Mouse (Mus musculus) B cell, adult 2 months (primary cell): ENCODE results near the gene Cyp2w1.

ENCODE experiments used
- DNase-seq, 2 experiments: peaks; one replicate each; pipeline ENCODE4 v3.0.0; 2022

The Cyp2w1 gene

DNA sequence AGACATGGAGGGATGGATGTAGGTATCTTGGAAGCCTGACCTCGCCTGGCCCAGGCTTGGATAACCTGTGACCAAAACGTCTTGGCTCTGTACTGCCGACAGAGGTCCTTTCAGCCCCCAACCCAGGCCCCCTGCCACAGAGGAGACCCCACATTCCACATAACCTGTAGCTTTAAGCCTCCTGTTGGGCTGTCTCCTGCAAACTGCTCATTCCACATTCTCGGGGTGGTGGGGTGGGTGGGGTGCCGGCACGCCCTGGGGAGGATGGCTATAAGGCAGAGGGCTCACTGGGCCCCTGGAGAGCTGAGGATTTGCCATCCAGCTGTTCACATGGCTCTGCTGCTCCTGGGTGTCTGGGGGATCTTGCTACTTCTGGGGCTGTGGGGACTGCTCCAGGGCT lies at the start of gene Cyp2w1:
Gene Cyp2w1 (plus strand): TSS at position 301 of the 400 bp plus-strand sequence.
- DNase-seq = no peak

DNA sequence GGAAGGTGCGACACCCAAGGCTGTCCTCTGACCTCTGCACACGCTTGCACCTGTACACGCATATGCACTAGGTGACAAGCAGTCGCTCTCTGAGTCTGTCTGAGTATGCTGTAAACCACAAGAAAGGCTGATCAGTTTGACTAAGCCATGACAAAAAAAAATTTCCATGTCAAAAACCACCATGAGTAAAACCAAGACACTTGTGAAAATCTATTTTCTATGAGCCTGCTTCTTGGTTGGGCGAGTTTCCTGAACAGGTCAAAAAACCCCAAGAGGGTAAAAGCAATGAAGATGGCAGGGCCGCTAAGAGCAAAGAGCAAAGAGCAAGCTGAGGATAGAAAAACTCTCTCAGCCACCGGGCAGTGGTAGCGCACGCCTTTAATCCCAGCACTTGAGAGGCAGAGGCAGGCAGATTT lies 48.8 kb upstream of the Cyp2w1 start:
- DNase-seq = no peak

DNA sequence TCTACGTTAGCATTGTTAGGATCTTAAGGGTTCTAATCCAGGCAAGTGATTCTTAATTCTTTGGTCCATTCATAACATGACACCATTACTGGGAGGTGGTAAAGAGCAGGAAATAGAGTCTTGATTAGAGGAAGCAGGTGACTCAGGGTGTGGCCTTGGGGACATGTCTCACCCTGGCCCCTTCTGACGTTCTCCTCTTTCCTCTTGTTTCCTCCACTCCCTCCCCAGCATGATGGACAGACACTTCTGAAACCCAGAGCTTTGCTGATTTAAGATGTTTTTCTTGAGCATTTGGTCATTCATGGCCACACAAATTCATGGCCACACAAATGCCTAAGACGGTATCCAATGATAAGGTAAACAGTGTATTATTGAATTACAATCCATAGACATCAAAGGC lies 42.5 kb upstream of the Cyp2w1 start:
- peak; percentile 34 to 45 for DNase-seq

DNA sequence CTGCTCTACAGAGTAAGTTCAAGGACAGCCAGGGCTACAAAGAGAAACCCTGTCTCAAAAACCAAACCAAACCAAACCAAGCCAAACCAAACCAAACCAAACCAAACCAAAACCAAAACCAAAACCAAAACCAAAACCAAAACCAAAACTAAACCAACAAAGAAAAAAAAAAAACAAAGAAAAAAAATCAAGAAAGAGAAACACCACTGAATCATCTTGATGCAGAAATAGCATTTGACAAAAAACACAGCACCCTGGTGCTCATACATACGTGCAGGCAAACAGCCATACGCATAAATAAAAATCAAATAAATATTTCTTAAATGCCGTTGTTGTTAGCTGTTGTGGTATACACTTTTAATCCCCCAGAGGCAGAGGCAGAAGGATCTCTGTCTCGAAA lies 41.9 kb upstream of the Cyp2w1 start:
- no peak for DNase-seq

DNA sequence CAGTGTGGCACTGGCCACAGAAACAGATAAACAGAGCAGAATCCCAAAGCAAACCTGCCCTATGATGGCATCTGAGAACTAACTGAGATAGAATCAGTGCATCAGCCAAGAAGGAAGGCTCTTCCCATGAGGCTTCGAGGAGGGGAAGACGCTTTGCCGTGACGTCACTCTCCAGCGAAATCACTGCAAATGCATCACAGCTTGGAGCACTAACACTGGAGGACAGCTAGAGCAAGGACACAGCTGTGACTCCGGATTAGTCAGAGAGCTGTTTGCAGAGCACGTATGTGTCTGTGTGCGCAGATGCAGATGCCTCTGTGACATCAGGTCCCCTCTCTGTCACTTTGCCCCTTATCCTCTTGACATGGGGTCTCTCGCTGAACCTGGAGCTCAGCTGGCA lies 40.6 kb upstream of the Cyp2w1 start:
- DNase-seq = no peak

DNA sequence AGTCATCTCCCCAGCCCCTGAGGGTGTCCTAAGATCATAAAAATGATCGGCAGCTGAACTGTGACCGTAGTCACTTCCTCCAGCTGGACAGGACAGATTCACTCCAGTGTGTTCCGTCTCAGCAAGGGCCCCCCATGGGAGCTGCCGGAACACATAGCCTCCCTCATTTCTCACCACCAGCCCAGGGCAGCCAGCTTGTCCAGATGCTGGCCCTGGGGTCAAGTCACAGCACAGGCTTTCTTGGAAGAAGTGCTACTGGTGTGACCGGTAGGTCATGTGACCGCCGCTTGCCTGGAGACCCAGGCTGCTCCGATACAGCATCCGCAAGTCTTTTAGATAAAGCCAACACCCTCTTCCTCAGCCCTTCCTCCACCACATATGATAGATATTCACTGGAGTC lies 38.9 kb upstream of the Cyp2w1 start:
- DNase-seq = no peak

DNA sequence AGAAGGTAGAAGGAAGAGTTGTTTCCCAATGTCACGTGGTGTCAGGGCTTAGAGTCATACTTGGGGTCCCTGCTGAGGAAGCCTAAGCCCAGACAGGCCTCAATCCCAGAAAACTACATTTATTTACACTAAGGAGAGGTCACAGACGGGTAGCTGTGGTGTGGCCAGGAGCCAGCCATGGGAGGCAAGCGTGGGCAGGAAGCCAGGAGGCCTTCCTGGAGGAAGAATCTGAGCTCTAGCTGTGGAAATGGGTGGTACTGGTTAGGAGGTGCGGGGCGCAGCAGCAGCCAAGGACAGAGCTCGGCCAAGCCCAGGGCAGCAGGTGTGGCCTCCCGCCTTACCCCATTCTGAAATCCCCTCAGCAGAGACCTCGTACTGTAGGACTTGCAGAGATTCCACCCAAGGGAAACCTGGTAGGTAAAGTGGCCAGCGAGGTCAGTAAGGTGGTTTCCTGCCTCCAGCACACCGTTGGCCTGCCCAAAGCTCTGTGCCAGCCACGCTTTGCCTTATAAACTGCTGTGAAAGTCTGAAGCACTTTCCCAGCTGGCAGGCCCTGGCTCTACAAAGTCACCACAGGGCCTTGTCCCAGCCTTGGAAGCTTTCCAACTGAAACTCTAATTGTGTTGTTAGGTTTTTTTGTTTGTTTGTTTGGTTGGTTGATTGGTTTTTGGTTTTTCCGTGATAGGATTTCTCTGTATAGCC lies 37.3 kb upstream of the Cyp2w1 start:
- DNase-seq = no peak

DNA sequence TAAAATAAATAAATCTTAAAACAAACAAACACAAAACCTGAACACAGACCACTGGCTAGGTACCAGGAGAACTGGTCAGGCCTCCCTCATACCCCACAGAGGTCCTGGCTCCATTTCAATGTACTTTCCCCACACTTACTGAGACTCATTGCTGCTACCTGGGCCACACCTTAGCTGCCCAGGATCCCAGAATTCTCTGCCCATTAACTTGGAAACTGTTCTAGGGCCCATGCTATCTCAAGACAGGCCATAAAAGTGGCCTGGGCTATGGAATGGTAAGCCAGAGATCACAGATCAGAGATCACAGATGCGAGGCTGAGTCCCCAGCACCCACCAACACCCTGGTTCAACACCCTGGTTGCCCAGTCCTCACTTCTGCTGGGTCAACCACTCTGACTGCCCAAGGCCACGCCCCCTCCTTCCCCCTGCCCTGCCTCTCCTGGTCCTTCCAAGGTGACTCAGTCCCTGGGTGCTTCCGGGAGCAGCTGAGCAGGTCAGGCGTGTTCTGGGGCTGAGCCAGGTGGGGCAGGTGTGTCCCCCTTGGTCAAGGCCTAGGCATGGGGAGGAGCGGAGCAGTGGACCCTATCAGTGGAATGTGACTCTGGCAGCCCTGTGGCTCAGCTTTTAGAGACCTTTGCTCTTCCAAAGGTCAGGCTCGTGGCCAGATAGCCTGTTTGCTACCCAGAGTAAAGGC lies 35.3 kb upstream of the Cyp2w1 start:
- no peak for DNase-seq

DNA sequence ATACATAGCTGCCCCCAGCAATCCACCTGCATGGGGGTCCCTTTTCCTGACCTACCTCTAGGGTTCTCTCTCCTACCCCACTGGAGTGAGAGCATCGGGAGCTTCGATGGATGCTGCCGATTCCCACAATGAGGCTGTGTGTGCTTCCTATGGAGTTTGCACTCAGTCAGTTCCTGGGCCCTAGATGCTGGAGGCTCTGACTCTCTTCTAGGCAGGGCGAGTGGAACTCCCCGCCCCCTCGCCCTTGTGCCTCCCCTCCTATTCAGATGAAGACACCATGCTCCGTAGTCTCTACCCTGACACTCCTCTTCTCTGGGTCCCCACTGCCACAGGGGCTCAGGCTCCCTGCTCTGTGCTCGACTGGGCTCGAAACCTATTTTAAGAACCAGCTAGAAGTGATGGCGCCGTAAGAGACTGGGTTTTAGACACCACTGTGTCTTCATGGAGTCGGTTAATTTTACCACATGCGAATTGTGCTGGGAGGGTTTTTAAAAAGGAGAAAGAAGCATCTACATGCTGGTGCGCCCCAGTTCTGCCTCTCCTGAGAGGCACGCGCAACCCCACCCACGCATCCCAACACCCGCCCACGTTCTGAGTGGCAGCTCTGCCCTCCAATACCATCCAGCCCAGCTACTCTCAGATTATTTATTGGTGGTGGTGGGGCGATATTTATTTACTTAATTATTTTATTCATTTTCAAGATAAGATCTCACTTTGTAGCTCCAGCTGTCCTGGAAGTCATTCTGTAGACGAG lies 34.5 kb upstream of the Cyp2w1 start:
- no peak for DNase-seq

DNA sequence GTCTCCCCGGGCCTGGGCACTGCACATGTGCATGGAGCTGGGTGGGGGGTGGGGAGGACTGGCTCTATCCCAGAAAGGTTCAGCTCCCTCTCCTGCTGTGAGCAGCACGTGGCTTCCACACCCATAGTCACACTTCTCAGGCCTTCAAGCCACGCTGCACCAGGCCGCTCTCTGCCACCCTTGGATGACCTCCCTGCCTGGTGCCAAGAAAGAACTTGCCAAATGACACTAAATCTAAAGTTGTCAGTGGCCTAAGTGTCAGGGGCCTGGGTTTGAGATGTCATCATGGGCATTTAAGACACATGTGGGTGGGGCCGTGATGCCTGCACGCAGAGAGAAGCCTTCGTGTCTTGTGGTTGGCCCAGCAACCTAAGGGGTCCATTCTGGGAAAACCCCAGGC lies 32.0 kb upstream of the Cyp2w1 start:
- no peak for DNase-seq

DNA sequence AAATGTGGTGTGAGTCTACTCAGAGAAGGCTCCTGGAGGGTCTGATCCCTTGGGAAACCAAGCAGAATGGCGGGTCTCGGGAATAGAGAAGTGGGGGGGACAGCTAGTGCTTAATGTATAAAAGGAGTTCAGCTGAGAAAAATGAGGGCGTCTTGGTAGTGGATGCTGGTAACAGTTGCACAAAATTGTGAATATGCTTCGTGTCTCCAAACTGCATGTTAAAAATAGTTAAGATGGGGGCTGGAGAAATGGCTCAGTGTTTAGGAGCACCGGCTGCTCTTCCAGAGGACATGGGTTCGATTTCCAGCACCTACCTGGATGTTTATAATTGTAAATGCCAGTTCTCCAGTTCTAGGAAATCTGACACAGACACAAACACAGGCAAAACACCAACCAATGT lies 31.1 kb upstream of the Cyp2w1 start:
- no peak for DNase-seq

DNA sequence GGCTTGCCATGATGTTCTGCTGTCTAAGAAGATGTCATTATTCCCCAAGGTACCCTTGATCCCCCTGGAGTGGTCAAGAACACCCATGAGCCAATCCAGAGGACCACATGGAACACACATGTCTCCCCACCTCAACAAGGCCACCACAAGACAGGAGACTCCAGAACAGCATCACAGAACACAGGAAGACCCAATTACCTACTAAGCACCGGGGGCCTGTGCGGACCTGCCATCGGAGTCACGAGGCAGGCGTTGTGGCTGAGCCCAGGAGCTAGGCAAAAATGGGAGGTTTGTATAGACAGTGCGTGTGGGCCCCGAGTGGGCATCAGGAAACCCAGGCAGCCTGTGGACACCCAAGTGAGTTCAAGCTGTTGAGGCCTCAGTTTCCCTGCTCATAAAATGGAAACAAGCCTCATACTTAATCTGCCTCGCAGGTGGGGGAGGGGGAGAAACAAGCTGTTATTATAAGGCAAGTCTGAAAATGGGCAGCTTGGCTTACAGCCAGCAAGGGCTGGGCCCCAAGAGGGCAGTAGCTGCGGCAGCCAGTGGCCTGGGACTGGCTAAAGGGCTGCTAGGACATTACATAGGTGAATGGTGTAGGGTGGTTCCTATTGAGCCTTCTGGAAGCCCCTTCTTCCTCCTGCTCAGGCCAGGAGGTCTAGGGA lies 29.0 kb upstream of the Cyp2w1 start:
- no peak for DNase-seq

DNA sequence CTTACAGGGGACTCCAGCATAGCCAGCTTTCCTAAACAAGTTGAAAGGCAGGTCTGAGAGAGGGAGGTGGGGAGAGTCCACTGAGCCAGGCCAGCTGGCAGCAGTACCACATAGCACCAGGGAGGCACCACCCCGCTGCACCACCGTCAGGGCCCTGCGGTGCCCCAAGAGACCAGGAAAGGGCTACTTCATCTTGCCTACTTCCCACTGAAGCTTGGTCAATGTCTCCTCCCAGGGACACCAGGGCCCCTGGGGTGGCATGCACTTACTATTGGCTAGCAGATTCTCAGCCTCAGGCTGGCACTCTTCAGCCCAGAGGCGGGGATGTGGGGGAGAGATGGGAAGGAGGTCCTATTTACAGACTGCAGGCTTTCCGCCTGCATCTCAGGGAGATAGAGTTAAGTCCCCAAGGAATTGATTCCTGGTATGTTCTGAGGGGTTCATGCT lies 28.3 kb upstream of the Cyp2w1 start:
- DNase-seq = peak; percentile 21 to 25

DNA sequence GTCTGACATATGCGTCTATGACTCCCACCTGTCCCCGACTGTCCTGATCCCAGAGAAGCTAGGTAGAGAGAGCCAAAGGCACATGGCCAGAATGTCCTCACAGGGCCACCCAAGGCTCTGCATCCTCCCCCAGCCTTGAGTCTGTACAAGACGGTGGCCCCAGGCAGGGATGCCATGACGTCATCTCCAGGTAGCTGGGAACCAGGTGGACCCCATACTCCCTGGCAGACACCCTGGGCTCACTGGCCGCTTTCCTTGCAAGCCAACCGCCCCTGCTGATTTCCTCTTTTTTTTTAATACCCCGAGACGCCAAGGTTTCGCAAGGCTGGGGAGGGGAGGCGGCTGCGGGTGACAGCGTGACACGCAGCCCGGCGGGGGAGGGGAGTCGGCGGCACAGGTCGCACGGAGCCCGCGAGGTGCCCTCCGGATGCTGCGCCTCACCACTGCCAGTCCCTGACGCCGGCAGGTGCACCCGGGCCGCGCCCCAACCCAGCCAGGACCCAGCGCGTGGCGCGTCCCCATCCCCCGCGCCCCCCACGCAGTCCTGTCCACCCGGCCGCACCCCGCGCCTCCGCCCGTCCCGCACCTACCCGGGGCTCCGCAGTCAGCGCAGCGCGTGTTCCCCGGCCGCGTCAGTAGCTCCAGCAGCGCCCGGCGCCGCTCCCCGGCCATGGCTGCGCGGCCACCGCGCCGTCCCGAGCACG lies 27.6 kb upstream of the Cyp2w1 start:
- DNase-seq = peak; percentile 72 to 74

DNA sequence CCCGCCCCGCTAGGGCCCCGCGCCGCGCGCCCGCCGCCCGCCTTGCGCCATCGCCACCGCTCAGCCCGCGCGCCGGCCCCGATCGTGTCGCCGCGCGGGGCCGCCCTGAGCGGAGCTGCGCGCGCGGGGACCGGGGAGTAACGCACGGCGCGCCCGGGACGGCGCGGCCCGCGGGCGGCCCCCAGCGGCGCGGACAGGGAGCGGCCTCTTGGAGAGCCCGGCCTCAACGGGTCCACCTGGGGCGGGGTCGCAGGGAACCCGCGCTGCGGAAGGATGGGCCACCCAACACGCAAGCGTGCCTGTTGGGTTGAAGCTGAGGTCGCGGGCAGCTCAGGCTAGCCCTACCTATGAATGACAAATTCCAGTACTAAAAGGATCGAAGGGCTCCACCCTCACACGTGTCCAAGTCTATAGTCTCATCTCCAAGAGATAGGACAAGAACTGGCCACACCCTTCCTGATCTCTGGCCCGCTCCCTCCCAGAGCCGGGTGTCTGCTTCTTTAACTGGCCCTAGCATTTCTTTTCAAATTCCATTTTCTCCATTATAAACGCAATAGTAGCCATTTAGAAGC lies 26.9 kb upstream of the Cyp2w1 start, which contains the start of gene Adap1:
Gene Adap1 (minus strand): TSS at position 228 of the 572 bp plus-strand sequence.
- DNase-seq = peak; percentile 77 to 82

DNA sequence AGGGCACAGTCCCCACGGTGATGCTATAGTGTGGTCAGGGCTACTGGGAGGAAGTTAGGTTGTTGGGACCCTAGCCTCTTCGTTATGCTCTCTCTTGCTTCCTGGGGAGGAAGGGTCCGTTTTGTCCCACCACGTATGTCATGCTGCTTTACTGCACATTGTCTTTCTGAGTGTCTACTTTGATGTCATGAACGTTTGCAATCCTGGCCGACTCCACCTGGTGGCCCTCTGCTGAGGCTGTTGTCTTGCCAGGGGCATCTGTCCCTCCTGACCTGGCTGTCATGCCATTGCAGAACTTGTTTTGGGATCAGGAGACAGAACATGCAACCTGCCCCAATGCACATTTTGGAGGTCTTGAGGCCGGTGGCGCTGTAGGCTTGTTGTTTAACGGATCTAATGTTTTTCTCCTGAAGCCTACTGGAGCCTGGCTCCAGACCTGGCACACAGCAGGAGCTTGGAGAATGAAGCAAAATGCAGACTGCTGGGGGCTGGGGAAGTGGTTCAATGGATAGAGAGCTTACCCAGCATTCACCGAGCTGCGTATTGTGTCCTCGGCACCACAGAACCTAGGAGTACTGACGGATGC lies 26.2 kb upstream of the Cyp2w1 start:
- peak; percentile 16 to 32 for DNase-seq

DNA sequence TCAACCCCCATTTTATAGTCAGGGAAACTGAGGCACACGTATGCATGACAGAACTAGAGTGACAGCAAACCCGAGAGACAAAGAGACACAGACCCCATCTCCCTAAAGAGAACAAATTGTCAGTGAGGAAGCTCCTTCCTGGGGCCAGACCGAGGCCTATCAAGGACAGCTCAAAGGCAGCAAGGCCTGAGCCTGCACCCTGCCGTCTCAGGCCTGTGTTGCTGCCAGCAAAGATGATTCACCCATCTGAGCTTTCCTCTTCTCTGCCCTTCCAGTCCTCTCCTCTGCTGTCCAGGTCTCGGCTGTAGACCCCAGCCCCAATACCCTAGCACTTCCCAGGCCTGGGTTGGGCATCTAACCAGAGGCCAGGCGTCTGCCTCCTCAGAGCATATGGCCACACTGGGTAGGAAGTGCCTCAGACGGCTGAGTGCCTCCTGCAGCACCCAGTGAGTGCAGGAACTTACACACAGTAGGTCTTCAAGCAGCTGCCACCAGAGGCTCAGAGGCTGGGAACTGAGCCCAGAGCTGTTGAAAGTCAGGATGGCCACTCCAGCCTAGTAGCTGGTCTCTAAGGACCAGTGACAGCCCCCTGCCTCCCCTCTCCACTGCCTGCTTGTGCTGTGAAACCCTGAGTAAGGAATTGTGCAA lies 25.3 kb upstream of the Cyp2w1 start:
- DNase-seq = no peak

DNA sequence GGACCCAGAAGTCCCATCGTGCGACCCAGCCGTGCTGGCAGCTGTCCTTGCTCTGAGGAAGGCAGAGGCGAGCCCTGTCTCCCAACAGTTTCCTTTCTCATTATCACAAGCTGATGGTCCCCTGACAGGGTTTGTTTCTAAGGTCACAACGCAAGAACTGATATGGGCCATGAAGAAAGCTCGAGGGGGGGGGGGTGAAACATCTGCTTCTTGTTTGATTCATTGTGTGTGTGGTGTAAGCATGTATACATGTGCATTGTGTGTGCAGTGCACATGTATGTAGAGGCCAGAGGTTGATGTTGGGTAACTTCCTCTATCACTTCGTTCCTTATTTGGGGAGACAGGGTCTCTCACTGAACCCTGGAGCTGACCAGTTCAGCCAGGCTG lies 24.8 kb upstream of the Cyp2w1 start:
- DNase-seq = no peak

DNA sequence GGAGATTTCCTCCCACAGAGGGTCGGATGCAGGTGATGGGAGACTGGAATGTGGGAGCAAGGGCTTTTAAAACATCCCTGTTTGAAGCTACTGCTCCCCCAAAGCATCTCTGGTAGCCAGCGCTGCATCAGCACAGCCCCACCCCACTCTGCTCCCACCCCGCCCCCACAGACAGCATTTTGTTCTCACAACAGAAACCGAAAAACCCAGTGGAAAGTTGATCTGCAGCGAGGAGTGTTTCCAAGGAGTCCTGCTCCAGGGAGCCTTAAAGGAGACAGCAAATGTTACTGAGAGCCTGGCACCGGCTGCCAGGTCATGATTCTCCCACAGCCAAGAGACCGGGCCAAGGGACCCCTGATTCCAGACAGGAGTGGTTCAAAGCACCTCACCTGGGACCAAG lies 21.7 kb upstream of the Cyp2w1 start:
- no peak for DNase-seq

DNA sequence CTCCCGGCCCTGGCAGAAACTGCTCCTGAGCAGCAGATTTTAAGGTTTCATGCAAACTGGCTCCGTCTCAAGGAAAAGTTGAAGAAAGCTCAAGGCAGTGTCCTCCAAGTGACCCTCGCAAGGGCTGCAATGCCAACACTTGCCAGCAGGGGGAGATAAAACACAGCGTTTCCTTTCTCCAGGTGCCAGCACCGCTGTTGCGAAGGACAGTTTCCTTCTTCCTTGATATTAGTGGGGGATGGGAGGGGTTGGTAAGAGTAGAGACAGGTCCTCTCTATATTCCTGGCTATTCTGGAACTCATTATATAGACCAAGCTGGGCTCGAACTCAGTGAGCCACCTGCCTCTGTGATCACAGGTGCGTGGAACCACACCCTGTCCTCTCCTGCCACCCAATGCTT lies 20.7 kb upstream of the Cyp2w1 start:
- peak; percentile 85 for DNase-seq

DNA sequence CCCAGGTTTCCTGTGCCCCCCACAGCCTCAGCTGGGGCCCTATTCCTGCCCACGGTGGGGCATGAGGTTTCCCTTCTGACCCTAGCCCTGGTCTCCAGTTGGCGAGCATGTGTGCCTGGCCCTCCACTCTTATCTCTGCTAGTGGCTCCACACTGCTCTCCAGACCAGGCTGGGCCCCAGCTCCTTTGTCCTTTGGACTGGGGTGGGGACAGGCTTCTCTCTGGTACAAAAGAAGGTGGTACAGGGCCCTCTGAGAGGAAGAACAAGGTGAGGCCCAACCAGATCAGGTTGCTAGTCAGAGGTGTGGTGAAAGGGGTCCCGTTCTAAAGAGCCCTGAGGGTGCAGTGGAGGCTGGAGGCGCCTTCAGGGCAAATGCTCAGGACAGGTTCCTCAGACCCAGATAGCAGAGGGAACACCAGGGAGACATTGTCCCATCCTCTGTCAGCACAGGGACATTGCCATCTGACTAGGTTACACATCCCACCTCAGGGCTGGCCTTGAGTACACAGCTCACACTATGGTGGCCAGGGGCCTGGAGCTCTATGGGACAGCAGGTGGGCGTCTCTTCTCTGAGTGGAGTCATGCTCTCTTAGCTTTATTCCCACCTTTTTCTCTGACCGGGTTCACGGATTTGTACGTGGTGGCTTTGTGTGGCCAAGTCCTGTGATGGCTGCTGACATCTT lies 19.7 kb upstream of the Cyp2w1 start:
- no peak for DNase-seq
